Mouse (Mus musculus) stomach, postnatal 0 days (tissue): Measurements from ENCODE around the gene Cd36. TPM values are rescaled to one million over a fixed set of nuclear protein-coding genes. Genes with fewer than 3 reads are reported as not detected.

Experiments
- ATAC-seq: fragments of 200-750 bp; cut with Nextera tagmentation; 2 replicates; pipeline ENCODE4 v1.8.0; 2017; ENCODE audit not compliant: low FRiP score, low TSS enrichment
- DNase-seq: peaks from one replicate; pipeline ENCODE4 v3.0.0-alpha.2; 2016; ENCODE audit warnings: low spot score
- H3K27ac ChIP-seq: fragments of 300-500 bp; sonication (generic); replicated peaks from 2 replicates; pipeline ENCODE4 v1.5.1; 2014; ENCODE audit warnings: mild to moderate bottlenecking, control low read depth
- H3K27me3 ChIP-seq: fragments of 300-500 bp; sonication (generic); 2 replicates; pipeline ENCODE4 v1.6.1; 2014; ENCODE audit warnings: low read length; ENCODE audit not compliant: control insufficient read depth, insufficient read depth
- H3K36me3 ChIP-seq: fragments of 300-500 bp; sonication (generic); 2 replicates; pipeline ENCODE4 v1.6.1; 2014; ENCODE audit warnings: low read length, mixed read lengths; ENCODE audit not compliant: control insufficient read depth, insufficient read depth
- H3K4me1 ChIP-seq: fragments of 300-500 bp; sonication (generic); replicated peaks from 2 replicates; pipeline ENCODE4 v1.6.1; 2014; ENCODE audit warnings: antibody characterized with exemption; ENCODE audit not compliant: control insufficient read depth, insufficient read depth
- H3K4me2 ChIP-seq: fragments of 300-500 bp; sonication (generic); replicated peaks from 2 replicates; pipeline ENCODE4 v1.6.1; 2014; ENCODE audit warnings: low read depth, mild to moderate bottlenecking, control low read depth, moderate library complexity
- H3K4me3 ChIP-seq: fragments of 300-500 bp; sonication (generic); 2 replicates; pipeline ENCODE4 v1.5.1; 2014; ENCODE audit warnings: low read depth, low read length, control low read depth
- H3K9ac ChIP-seq: fragments of 300-500 bp; sonication (generic); 2 replicates; pipeline ENCODE4 v1.6.1; 2014; ENCODE audit warnings: mild to moderate bottlenecking, low read length, control low read depth, mixed read lengths
- H3K9me3 ChIP-seq: fragments of 300-500 bp; sonication (generic); 2 replicates; pipeline ENCODE4 v1.6.1; 2016; ENCODE audit warnings: low read length; ENCODE audit not compliant: control insufficient read depth
- CTCF ChIP-seq: IDR thresholded peaks from 2 replicates; pipeline ENCODE4 v1.5.1; 2016; ENCODE audit warnings: antibody characterized with exemption, low read depth, mild to moderate bottlenecking, moderate library complexity
- EP300 ChIP-seq: optimal IDR thresholded peaks from 2 replicates; pipeline ENCODE3; 2016; ENCODE audit warnings: antibody characterized with exemption
- WGBS: fragments of 180-500 bp; shearing (Covaris S2); extraction: QIAGEN DNeasy Blood & Tissue Kit; methylation state at CpG from one replicate; pipeline ENCODE4 v1.1.7; 2014; 5-methylcytosine and 5-hydroxymethylcytosine counted together
- polyA plus RNA-seq: library from polyadenylated mRNA; unstranded; fragments of >200 nt; fragmentation: Nextera tagmentation; extraction: Ambion mirVana; gene quantifications from 2 replicates; pipeline ENCODE4 v1.2.1, GENCODE M21; 2015

The Cd36 gene
- polyA plus RNA-seq, 1 experiment from 2014 or later, result 35.9 TPM

DNA sequence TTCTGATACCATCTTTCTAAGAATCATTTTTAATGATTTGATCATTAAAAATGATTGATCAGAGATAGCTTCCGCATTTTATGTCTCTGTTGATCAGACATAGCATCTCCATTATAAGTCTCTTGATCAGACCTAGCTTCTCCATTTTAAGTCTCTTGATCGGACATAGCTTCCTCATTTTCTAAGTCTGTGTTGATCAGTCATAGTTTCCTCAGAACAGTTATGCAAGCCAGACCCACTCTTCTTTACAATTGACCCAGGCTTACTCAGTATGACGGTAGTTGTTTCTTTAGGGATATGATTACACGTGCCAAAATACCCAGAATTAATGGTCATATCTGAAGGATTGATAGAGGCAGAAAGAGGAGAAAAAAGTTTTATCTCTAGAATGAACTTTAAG lies 31.3 kb downstream of the Cd36 start:
- ATAC-seq (no peak), DNase-seq (no peak)
- Histone ChIP-seq H3K27ac (no peak overlapping the region), H3K4me2 (no peak overlapping the region), H3K27me3 (no peaks in the 10 kb centered on the region), H3K4me3 (no peak overlapping the region), H3K36me3 (no peaks in the 10 kb centered on the region), H3K9me3 (no peaks in the 10 kb centered on the region), H3K9ac (no peak overlapping the region), H3K4me1 (no peaks in the 10 kb centered on the region)
- 84% methylated on average over 4 of the region's 4 CpGs for WGBS
- TF ChIP-seq EP300 (no peak), CTCF (no peak)

DNA sequence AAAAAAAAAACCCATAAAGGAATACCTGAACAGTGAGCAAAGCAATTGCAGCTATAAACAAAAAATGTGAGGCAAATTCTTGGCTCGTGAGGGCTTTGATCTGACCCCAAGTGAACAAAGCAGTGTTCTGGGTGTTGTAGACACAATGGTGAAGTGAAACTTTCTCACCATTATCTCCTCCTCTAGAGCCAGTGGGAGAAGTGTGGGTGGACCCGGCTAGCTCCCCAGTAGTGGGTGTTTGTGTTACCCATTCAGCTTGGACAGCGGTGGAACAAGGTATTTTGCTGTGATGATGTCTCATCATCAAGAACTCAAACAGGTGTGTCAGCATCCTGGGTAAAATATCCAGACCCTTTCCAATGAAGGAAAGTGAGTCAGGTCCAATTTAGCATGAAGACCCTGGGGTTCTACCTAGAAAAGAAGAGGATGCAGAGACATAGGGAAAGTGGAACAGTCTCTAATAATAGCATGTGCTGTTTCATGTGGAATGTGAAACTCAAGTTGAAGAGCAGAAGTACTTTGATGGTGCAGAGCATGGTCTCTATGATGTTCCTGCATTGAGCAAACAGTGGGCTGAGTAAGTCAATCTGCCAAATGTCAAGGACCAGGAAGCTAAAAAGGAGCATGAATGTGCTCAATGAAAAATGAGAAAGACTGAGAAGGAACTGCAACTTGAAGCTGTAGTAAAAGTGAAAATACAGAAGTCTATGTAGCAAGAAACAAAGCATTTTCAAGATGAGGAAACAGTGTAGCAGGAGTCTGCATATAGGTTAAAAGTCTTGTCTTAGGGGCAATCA lies 34.3 kb downstream of the Cd36 start:
- WGBS, result 86% methylated on average over 3 of the region's 3 CpGs
- Histone ChIP-seq H3K27ac (no peak overlapping the region), H3K9me3 (no peaks in the 10 kb centered on the region), H3K4me1 (no peaks in the 10 kb centered on the region), H3K9ac (no peak overlapping the region), H3K4me2 (no peak overlapping the region), H3K36me3 (no peaks in the 10 kb centered on the region), H3K27me3 (no peaks in the 10 kb centered on the region), H3K4me3 (no peak overlapping the region)
- no peak for DNase-seq
- TF ChIP-seq CTCF, result no peak
- no peak for TF ChIP-seq EP300
- no peak for ATAC-seq

DNA sequence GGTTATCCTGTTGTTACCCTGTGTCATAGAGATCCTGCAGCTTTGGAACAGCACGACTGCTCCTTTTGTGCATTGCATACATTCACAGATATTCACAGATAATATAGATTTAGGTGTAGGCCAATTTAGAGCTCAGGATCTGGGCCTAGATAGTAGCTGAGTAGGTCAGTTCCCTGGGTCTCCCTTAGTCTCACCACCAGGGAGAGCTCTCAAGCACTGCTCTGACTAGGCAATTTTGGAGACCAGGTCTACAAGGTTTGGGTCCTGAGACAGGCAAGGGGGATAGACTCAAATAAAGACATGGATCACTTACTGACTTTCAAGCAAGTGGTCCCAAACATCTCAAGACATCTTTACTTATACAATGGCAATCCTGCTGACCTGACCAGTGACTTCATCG lies 38.0 kb downstream of the Cd36 start:
- no peak for DNase-seq
- no peak overlapping the region for H3K27ac ChIP-seq
- WGBS, result 90% methylated on average over 2 of the region's 2 CpGs
- H3K4me2 ChIP-seq, result no peak overlapping the region
- H3K4me1 ChIP-seq, result no peaks in the 10 kb centered on the region
- H3K4me3 ChIP-seq, result no peak overlapping the region
- H3K27me3 ChIP-seq, result no peaks in the 10 kb centered on the region
- no peak for ATAC-seq
- H3K36me3 ChIP-seq, result no peaks in the 10 kb centered on the region
- TF ChIP-seq EP300 (no peak), CTCF (peak; percentile 41)
- H3K9me3 ChIP-seq, result no peaks in the 10 kb centered on the region
- H3K9ac ChIP-seq, result no peak overlapping the region

DNA sequence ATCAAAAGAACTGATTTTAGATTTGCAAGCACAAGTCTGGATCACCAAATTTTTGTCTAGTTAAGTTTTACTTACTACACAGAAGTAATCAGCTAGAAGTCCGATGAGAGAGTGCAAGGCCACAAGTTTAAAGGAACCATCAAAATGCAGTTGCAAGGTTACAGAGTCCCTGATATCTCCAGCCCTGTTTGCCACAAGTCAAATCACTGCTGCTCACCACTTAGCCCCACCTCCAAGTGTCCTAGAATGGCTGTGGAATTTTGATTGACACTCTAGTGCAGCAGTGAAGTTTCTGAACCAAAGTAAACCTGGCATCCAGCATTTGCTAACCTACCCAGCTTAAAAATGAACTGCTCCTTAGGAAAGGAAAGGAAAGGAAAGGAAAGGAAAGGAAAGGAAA lies 39.0 kb downstream of the Cd36 start:
- 66% methylated on average over 1 of the region's 1 CpGs for WGBS
- Histone ChIP-seq H3K4me1 (no peaks in the 10 kb centered on the region), H3K4me3 (no peak overlapping the region), H3K4me2 (no peak overlapping the region), H3K9ac (no peak overlapping the region), H3K27me3 (no peaks in the 10 kb centered on the region), H3K9me3 (no peaks in the 10 kb centered on the region), H3K36me3 (no peaks in the 10 kb centered on the region), H3K27ac (no peak overlapping the region)
- peak; percentile 21 for DNase-seq
- ATAC-seq, result no peak
- TF ChIP-seq CTCF (no peak), EP300 (no peak)

DNA sequence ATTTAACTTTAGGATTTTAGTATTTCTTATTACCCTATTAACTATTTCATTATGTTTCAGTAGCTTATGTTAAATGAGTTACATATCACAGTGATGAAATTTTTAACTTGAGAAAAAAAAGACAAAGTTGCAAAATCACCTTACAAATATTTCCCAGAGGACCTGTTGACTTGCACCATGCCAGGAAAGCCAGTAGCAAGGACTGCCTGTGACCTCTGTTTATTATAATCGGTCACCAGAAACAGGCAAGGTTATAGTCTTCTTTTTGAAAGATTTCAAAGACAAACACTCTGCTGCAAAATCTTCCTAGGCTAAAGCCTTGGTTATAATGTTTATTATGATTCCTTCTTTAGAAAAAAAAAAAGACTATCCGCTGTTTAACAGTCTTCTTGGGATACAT lies 39.9 kb downstream of the Cd36 start:
- H3K4me2 ChIP-seq, result no peak overlapping the region
- ATAC-seq, result no peak
- H3K9me3 ChIP-seq, result no peaks in the 10 kb centered on the region
- H3K4me1 ChIP-seq, result no peaks in the 10 kb centered on the region
- DNase-seq, result no peak
- 90% methylated on average over 2 of the region's 2 CpGs for WGBS
- H3K27me3 ChIP-seq, result no peaks in the 10 kb centered on the region
- no peaks in the 10 kb centered on the region for H3K36me3 ChIP-seq
- no peak overlapping the region for H3K9ac ChIP-seq
- no peak overlapping the region for H3K27ac ChIP-seq
- TF ChIP-seq CTCF (no peak), EP300 (no peak)
- H3K4me3 ChIP-seq, result no peak overlapping the region

DNA sequence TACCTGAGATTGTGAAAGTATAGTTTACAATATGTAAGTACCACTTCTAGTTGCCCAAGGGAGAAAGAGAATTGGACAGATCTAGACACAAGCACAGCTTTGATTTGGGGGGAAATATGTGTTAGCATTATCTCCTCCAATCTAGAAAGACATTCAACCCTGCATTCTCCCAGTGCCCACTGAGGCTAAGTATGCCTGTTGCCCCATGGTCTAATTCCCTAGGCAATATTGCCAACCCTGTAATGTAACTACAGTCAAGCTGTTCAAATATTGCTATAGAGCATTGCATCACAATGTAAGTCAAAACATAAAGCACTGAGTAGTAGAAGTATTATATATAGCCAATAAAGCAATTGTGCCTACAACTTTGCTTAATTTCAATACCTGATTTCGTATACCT lies 40.3 kb downstream of the Cd36 start:
- no peaks in the 10 kb centered on the region for H3K9me3 ChIP-seq
- no peak overlapping the region for H3K9ac ChIP-seq
- ATAC-seq (no peak), DNase-seq (no peak)
- no peak overlapping the region for H3K4me2 ChIP-seq
- WGBS, result 91% methylated on average over 1 of the region's 1 CpGs
- H3K4me3 ChIP-seq, result no peak overlapping the region
- no peak overlapping the region for H3K27ac ChIP-seq
- no peaks in the 10 kb centered on the region for H3K27me3 ChIP-seq
- H3K4me1 ChIP-seq, result no peaks in the 10 kb centered on the region
- no peaks in the 10 kb centered on the region for H3K36me3 ChIP-seq
- no peak for TF ChIP-seq CTCF
- no peak for TF ChIP-seq EP300
